Mouse (Mus musculus) T-cell, adult 2 months (primary cell): Measurements from ENCODE around the gene Lgi4.

Source experiments
- DNase-seq: peaks from one replicate; pipeline ENCODE4 v3.0.0; 2022; ENCODE audit warnings: low spot score

The Lgi4 gene

DNA sequence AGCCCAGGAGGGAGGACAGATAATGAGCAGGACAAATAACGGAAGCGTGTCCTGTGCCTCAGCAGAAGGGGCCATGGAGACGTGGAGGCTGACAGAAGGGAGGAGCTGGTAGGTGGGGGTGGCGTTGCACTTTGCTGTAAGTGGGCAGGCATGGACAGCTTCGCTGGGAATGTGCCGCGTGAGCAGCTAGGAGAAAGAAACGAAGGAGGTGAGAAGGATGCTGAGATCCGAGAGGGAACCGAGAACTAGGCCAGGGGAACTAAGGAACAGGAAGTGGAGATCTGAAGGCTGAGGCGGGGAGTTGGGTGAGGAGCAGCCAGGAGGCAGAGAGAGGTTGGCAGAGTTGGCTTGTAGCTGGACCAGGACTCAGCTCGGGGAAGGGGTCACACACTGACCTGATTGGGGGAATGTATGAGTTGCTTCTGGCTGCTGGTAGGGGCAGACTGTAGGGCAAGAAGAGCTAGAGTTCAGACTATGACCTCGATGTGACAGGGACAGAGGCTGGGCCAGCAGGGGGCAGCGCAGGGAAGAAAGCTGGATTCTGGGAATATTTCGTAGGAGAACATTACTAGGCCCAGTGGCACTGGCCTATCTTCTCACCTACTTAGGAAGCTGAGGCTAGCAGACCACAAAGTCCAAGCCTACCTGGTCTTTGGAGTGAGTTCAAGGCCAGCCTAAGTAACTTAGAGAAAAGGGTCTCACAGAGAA, 46.1 kb downstream of the Lgi4 start:
- no peak for DNase-seq

DNA sequence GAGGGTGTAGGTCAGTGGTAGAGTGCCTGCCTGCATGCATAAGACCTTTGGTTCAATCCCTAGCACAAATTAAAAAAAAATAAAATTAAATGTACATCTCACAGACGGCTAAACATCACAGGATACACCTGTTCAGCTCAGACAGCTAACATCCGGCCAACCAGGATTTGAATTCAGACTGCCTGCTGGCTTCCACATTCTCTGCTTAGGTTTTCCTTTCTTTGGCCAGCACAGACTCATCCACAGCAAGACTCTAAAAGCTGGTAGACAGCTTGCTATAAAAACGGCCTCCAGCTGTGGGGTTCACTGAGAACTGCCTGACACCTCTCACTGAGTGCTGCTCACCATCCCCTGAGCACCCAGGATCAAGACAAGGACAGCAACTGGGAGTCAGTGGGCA, 47.0 kb downstream of the Lgi4 start:
- DNase-seq: no peak

DNA sequence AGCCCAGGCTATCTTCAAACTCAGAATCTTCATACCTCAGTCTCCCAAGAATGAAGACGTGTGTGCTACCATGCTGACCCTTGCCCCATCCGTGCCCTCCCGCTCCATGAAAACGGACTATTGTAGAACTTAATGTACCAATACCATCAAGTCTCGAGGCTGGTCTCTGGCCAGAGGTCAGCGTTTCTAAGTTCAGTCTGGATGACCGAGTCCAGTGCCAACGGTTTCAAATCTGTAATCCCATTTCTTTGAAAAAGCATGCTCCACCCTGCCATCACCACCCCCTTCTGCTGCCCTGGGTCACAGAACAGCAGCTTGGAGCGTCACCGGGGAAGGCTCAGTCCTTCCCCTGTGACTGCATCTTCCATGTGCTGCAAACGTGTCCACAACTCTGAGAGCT, 48.6 kb downstream of the Lgi4 start:
- no peak for DNase-seq

DNA sequence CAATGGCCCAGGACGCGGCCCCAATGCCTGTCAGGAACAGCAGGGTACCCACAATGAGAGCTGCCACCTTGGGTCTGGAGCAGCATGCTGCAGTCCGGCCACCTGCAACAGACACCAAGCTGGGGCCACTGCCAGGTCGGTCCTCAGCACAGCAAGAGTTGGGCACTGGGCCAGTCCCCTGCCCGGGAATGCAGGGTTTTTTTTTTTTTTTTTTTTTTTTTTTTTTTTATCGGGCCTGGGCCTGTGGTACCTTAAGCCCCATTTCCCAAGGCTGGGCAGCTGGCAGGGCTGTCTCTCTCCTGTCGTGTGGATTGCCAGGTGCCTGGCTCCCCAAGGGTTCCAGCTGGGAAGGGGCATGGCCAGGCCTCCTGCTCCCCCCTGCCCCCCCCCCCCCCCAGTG, 49.9 kb downstream of the Lgi4 start:
- no peak for DNase-seq

DNA sequence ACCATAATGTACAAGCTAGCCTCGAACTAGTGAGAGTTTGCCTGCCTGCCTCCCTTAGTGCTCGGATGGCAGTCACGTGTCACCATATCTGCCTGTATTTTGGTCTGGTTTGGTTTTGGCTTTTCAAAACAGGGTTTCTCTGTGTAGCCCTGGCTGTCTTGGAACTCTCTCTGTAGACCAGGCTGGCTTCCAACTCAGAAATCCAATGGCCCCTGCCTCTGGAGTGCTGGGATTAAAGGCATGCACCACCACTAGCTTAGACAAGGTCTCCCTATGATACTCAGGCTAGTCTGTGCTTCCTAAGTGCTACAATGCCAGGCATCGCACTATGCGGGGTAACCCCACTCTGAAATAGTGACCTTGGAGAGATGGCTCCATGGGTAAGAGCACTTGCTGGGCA, 50.7 kb downstream of the Lgi4 start:
- no peak for DNase-seq

DNA sequence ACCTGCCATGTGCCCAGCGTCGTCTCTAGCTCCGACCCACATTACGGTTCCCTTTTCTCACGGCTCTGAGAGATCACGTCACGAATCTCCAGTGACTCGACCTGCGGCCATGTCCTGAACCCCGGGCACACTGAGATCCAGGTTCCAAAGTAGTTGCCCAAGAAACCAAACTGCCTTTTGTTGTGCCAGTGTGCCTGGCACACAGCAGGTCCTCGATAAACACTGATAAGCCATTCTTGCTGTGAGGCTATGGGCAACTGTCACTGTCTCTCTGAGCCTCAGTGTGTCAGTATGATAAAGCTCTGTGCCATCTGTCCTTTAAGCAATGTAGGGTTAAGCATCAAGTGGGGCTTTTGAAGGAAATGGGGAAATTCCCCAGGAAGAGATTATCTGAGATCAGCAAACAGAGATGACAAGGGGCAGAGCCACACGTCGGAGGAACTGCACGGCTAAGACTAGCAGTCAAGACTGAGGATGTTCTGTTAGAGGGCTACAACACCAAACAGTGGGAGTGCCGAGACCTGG, 51.8 kb downstream of the Lgi4 start:
- peak; percentile 45 for DNase-seq

DNA sequence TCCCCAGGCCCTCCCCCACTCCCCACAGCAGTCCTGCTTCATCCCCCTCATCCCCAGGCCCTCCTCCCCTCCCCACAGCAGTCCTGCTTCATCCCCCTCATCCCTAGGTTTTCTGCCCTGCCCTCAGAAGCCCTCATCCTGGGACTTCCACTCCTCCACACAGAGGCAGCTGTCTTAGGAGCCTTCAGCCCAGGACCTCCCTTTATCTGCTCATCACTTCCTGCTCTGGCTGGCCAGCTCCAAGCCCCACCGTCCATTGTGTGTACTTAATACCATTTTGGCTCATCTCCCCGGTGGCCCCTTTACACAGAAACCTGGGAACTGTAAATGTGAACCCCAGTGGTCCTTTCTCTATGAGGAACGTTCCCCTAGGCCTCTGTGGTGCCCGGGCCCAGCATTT, 52.9 kb downstream of the Lgi4 start:
- DNase-seq: no peak

DNA sequence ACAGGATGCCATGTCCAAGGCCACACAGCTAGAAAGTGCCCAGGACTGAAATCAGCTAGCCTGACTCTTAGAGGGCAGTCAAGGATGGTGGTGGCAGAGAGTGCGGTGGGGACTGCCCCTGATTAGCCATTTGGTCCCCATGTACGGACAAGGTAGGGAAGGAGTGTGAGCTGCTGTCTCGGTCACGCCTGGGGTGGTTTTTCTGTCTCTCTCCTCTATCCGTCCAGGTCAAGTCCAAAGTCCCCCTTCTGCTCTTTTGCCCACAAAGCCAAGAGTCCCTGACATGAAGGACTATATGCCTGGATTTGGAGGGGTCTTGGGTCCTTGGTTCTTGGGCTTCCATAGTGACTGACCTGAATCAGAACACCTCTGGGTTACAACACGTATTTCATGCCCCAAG, 54.7 kb downstream of the Lgi4 start:
- no peak for DNase-seq

DNA sequence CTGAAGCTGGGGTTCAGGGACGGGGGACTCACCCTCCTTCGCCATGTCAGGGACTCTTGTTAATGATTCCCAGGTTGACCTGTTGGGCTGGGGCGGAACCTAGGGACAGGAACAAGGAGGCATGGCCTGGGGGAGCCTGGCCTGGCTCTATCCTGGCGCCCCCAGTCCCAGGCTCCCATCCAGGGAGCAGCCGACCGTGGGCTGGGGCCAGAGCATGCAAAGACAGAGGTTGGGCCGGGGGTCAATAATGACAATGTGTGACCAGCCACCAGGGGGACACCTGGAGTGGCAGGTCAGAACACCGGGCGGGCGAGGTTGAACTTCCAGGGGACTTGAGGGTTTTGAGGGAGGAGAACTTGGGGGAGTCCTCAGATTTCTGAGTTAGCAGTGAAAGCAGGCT, 55.5 kb downstream of the Lgi4 start:
- DNase-seq: no peak

DNA sequence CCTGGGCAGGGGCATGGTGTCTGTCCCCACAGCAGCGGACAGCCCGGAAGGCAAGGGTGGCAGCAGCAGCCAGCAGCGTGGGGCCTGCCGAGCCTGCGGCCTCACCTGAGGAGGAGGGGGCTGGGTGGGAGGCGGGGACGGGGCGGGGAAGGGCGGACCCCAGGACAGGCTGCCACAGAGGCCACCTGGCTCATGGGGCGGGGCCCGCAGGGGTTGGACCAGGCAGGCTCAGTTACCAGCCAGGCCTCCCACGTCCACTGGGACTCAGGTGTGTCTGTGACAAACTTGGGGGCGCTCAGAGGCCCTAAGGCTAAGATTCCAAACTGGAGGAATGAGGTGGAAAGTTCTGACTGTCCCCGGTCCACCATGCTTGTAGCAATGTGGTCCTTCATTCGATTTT, 56.0 kb downstream of the Lgi4 start, which contains the start of gene Hpn:
TSS of gene Hpn (minus strand) at position 109 of the 400 bp plus-strand sequence.
- DNase-seq: no peak

DNA sequence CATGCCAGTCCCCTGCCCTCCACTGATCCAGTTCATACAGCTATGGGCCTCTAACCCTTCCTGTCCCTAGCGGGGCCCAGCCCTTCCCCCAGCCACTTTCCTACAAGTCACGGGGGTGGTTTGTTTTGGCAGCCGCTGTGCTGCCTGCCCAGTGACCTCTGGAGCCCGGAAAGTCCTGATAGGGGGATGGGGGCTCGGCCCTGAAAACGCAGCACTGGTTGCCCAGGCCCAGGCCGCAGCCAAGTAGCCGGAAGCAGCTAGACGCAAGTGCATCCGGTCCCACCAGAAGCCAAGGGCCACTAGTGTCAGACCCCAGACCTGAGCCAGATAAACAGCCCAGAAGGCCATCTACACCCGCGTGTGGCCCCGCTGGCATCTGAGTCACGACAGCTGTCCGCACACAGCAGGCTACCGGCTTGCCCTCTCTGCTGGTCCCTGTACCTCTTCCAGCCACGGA, 56.5 kb downstream of the Lgi4 start:
- no peak for DNase-seq

DNA sequence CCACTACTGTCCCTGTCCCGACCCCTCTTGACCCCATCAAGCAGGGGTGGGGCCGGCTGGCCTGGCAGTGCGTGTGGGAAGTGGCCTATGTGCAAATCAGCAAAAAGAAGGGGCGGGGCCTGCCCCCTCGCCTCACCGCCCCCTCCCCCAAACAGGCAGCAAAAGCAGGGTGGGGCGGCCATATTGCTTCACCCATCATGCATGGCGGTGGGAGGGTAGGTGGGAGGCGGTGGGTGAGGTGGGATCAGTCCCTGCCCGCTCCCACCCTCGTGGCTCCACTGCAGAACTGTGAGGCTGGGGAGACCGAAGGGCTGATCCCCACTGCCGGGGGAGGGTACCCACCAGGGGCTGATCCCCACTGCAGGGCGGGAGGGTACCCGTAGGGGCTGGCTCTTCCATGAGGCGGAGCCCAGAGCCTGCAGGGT, 57.6 kb downstream of the Lgi4 start:
- no peak for DNase-seq

DNA sequence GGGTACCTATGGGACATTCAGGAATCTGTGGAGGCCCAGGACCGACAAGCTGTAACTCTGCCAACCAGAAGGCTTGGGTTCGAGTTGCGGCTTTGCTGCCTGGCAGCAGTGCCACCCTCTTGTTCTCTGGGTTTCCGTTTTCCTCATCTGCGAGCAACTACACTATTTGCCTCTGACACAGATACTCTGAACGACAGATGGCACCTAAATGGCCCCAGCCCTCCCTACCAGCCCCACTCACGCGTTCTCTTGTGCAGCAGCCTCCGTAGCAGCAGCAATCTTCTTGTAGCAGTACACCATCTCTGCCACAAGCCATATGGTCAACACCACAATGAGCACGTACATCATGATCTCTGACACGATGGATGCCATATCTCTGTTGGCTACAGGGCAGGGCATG, 58.3 kb downstream of the Lgi4 start:
- no peak for DNase-seq

DNA sequence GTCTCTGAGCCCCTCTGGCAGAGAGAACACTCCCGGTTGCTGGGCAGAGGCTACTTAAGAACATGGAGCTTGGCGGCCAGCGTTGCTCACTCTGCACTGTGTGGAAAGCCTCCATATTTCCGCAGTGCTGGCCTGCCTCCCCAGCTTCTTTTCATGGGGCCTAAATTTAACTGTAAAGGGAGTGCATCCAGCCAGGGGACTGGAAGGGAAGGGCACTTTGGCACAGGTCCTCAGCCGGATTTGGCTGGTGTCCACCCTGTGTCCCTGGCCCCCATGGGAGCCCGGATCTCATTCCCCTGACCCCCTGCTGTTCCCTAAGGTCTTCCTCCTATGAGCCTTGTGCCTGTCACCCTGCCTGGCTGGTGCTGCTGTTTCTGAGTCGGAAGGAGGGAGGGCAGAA, 59.3 kb downstream of the Lgi4 start:
- no peak for DNase-seq

DNA sequence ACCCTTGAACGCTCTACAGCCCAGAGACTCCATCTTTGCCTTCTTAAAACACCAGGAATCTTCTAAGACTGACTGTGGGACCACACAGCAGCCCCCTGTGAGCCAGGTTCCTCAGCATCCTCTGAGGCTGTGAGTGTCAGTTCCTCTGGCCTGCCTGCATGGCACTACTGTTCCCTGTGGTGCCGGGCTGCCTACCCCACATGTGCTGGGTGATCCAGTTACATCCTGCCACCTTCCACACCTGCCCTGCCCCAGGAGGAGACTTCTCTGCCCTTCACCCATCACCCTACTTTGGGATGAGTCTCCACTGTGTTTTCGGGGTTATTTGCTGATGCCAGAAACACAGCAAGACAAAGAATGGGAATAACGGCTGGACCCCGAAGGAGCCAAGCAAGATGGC, 60.4 kb downstream of the Lgi4 start:
- no peak for DNase-seq
